Mouse (Mus musculus): ENCODE results near the gene Thap8.

GRCm38 (mm10) chr7:30334563-30334962, 54.7 kb downstream of the Thap8 start:
- TF ChIP-seq CTCF (IDR thresholded peaks at IDR 0.05; ENCODE audit: borderline replicate concordance, insufficient read depth, low read length) = no peak
- TF ChIP-seq POLR2A (IDR thresholded peaks at IDR 0.05; ENCODE audit: low read depth, low read length) = no peak
